Mouse (Mus musculus) heart, adult 2 months (tissue): ENCODE results near the gene Evc. TPM values are rescaled to one million over a fixed set of nuclear protein-coding genes. Genes with fewer than 3 reads are reported as not detected.
A peak's percentile ranks its signal among the peaks of the same experiment; 100 is the strongest.

Experiments used
- DNase-seq, 2 experiments: peaks; one replicate each; pipeline ENCODE4 v3.0.0; 2021
- H3K27ac ChIP-seq: fragments of 200-600 bp; 2 replicates; pipeline ENCODE4 v1.8.1; 2022
- H3K27me3 ChIP-seq: fragments of 200-500 bp; 2 replicates; pipeline ENCODE4 v1.6.1; 2012; ENCODE audit warnings: mild to moderate bottlenecking, low read length, inconsistent platforms, mixed read lengths; ENCODE audit not compliant: control insufficient read depth, insufficient read depth
- H3K36me3 ChIP-seq: fragments of 200-500 bp; 2 replicates; pipeline ENCODE4 v1.6.1; 2012; ENCODE audit warnings: low read length, inconsistent platforms; ENCODE audit not compliant: control insufficient read depth, insufficient read depth
- H3K4me1 ChIP-seq: fragments of 200-500 bp; 2 replicates; pipeline ENCODE4 v1.6.1; 2011; ENCODE audit warnings: low read length; ENCODE audit not compliant: control insufficient read depth, insufficient read depth
- H3K4me3 ChIP-seq: fragments of 200-600 bp; 2 replicates; pipeline ENCODE4 v1.8.1; 2022
- H3K79me2 ChIP-seq: fragments of 200-500 bp; replicated peaks from 2 replicates; pipeline ENCODE4 v1.6.1; 2012; ENCODE audit warnings: mild to moderate bottlenecking, inconsistent platforms, low read length, moderate library complexity, mixed read lengths; ENCODE audit not compliant: control insufficient read depth, insufficient read depth
- H3K9ac ChIP-seq: fragments of 200-500 bp; 2 replicates; pipeline ENCODE4 v1.6.1; 2012; ENCODE audit warnings: low read depth, mild to moderate bottlenecking, control low read depth, inconsistent platforms, low read length, mixed read lengths
- CTCF ChIP-seq: fragments of 200-600 bp; IDR thresholded peaks from 2 replicates; pipeline ENCODE4 v1.8.1; 2022; ENCODE audit warnings: antibody characterized with exemption, mild to moderate bottlenecking, moderate library complexity
- EP300 ChIP-seq: fragments of 200-500 bp; IDR thresholded peaks from 2 replicates; pipeline ENCODE4 v1.6.1; 2011; ENCODE audit warnings: low read depth, low read length, control low read depth; ENCODE audit not compliant: insufficient read depth
- POLR2A ChIP-seq: fragments of 200-500 bp; IDR thresholded peaks from 2 replicates; pipeline ENCODE4 v1.6.1; 2011; ENCODE audit warnings: mild to moderate bottlenecking, low read depth, low read length, control low read depth; ENCODE audit not compliant: insufficient read depth
- WGBS: fragments of 180-500 bp; shearing (Covaris S2); methylation state at CpG from one replicate; pipeline ENCODE4 v1.1.7; 2018; 5-methylcytosine and 5-hydroxymethylcytosine counted together
- intact Hi-C: fragments of 180-260 bp; cut with DNase I; formaldehyde crosslinking; loops from one replicate; pipeline ENCODE4 v1.15.1; 2025
- polyA plus RNA-seq: library from polyadenylated mRNA; depleted of rRNA; stranded (reverse); fragments of >200 nt; gene quantifications from 2 replicates; pipeline ENCODE4 v1.2.3, GENCODE M21; 2012
- total RNA-seq, 2 experiments: library from RNA; stranded (reverse); gene quantifications; 2 replicates each; pipeline ENCODE4 v1.2.3; 2021

The Evc gene
- total and polyA plus RNA-seq, 3 experiments = 5.2 to 6.5 (median 5.8) TPM

GRCm38 (mm10) chr5:37298370-37298769, 38.3 kb downstream of the Evc start:
- Histone ChIP-seq H3K27ac (no peak overlapping the region), H3K36me3 (no peaks in the 10 kb centered on the region), H3K4me1 (no peaks in the 10 kb centered on the region), H3K27me3 (no peaks in the 10 kb centered on the region), H3K79me2 (no peaks in the 10 kb centered on the region), H3K9ac (no peak overlapping the region), H3K4me3 (no peak overlapping the region)
- intact Hi-C loops = loop anchor here (1.0 to 10.0 kb wide), 5 partner anchors 56 to 899 kb away; partner anchors contain the start of gene Stk32b
- TF ChIP-seq CTCF (peak; percentile 90), POLR2A (no peak), EP300 (0 out of 2 replicates have a peak, but pooled peaks have one; percentile 40)
- peak; percentile 13 to 33 for DNase-seq
- WGBS = 19% methylated on average over 7 of the region's 7 CpGs

- no peaks in the 10 kb centered on the region for H3K4me1 ChIP-seq
- no peak overlapping the region for H3K9ac ChIP-seq
- H3K27me3 ChIP-seq = no peaks in the 10 kb centered on the region
- no peaks in the 10 kb centered on the region for H3K79me2 ChIP-seq
- no peak for DNase-seq
- H3K27ac ChIP-seq = no peak overlapping the region
- WGBS = 51% methylated on average over 10 of the region's 10 CpGs
- no peaks in the 10 kb centered on the region for H3K36me3 ChIP-seq
- intact Hi-C loops = loop anchor here (5.0 to 10.0 kb wide), 3 partner anchors 458 to 901 kb away; no protein-coding TSS in a partner anchor
- no peak for TF ChIP-seq POLR2A
- no peak for TF ChIP-seq EP300
- TF ChIP-seq CTCF = no peak
- H3K4me3 ChIP-seq = no peak overlapping the region
Measured at GRCm38 (mm10) chr5:37296717-37297116, 40.0 kb downstream of the Evc start.

- DNase-seq = no peak
- Histone ChIP-seq H3K9ac (no peak overlapping the region), H3K4me3 (no peak overlapping the region), H3K36me3 (no peaks in the 10 kb centered on the region), H3K27me3 (no peaks in the 10 kb centered on the region), H3K79me2 (no peaks in the 10 kb centered on the region), H3K4me1 (no peaks in the 10 kb centered on the region), H3K27ac (no peak overlapping the region)
- TF ChIP-seq CTCF = peak; percentile 67
- TF ChIP-seq POLR2A = no peak
- WGBS = 63% methylated on average over 9 of the region's 9 CpGs
- intact Hi-C loops = loop anchor here (10.0 kb wide), 2 partner anchors 464 to 794 kb away; no protein-coding TSS in a partner anchor
Measured at GRCm38 (mm10) chr5:37290983-37291382, 45.7 kb downstream of the Evc start.

GRCm38 (mm10) chr5:37289236-37289635, 47.5 kb downstream of the Evc start:
- Histone ChIP-seq H3K79me2 (no peaks in the 10 kb centered on the region), H3K9ac (no peak overlapping the region), H3K27ac (no peak overlapping the region), H3K36me3 (no peaks in the 10 kb centered on the region), H3K4me3 (no peak overlapping the region), H3K4me1 (no peaks in the 10 kb centered on the region), H3K27me3 (no peaks in the 10 kb centered on the region)
- no peak for DNase-seq
- intact Hi-C loops = loop anchor here (5.0 kb wide), 1 partner anchor 142 kb away; no protein-coding TSS in a partner anchor
- no peak for TF ChIP-seq EP300
- TF ChIP-seq CTCF = peak; percentile 89
- no peak for TF ChIP-seq POLR2A
- WGBS = 20% methylated on average over 3 of the region's 3 CpGs

GRCm38 (mm10) chr5:37288374-37288773, 48.3 kb downstream of the Evc start:
- DNase-seq = peak; percentile 33 to 50
- Histone ChIP-seq H3K27ac (no peak overlapping the region), H3K36me3 (no peaks in the 10 kb centered on the region), H3K27me3 (no peaks in the 10 kb centered on the region), H3K4me3 (no peak overlapping the region), H3K79me2 (no peaks in the 10 kb centered on the region), H3K9ac (no peak overlapping the region), H3K4me1 (no peaks in the 10 kb centered on the region)
- intact Hi-C loops = loop anchor here (5.0 kb wide), 1 partner anchor 141 kb away; no protein-coding TSS in a partner anchor
- 66% methylated on average over 3 of the region's 3 CpGs for WGBS
- peak; percentile 77 for TF ChIP-seq CTCF
- TF ChIP-seq EP300 = no peak

GRCm38 (mm10) chr5:37281021-37281420, 55.7 kb downstream of the Evc start:
- no peaks in the 10 kb centered on the region for H3K4me1 ChIP-seq
- H3K27ac ChIP-seq = no peak overlapping the region
- no peak for DNase-seq
- H3K9ac ChIP-seq = no peak overlapping the region
- intact Hi-C loops = no loop called here
- WGBS = 75% methylated on average over 11 of the region's 11 CpGs
- no peaks in the 10 kb centered on the region for H3K79me2 ChIP-seq
- TF ChIP-seq POLR2A (no peak), CTCF (no peak), EP300 (no peak)
- no peaks in the 10 kb centered on the region for H3K27me3 ChIP-seq
- H3K36me3 ChIP-seq = no peaks in the 10 kb centered on the region
- H3K4me3 ChIP-seq = no peak overlapping the region
